Mouse (Mus musculus) erythroblast, embryonic 14.5 days (primary cell): ENCODE results near the gene Dnah9.

Source experiments
- GATA1 ChIP-seq: IDR thresholded peaks from 2 replicates; pipeline ENCODE4 v1.6.1; 2012; ENCODE audit warnings: low read length, inconsistent platforms, mixed read lengths
- TAL1 ChIP-seq: IDR thresholded peaks from 3 replicates; pipeline ENCODE4 v1.6.1; 2012; ENCODE audit warnings: low read length, inconsistent platforms, mixed read lengths

- TF ChIP-seq TAL1 = no peak
- no peak for TF ChIP-seq GATA1
These were observed 42.2 kb downstream of the Dnah9 start for GRCm38 (mm10) chr11:66126150-66126549.
